21 mouse cellular contexts compared by ENCODE assay signal in the genomic region with DNA sequence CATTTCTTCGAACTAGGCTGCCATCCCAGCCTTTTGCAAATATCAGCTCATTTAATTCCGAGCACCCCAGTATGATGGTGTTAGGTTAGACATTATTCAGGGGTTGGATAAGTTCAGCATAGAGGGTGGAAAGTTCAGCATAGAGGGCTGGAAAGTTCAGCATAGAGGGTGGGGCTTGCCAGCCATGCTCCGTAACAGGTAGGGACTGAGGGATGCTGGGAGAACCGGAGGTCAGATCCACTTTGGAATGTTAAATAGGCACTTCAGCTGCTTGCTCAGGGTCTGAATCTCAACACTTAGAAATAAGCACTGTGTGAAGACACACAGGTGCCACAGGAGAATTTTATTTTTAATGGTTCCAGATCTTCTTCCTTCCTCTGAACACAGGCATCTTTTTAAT.
DNase-seq lines count a peak whose midpoint lies in the region; ATAC-seq and TF ChIP-seq lines count a peak whose summit lies in the region.
"Had no signal": no experiment of that assay in that cellular context is flagged by ENCODE, and none has a peak within 500 bp of the region (broad histone marks: within the 10 kb centered on the region; RNA-seq: fewer than 3 reads in every experiment).

No protein-coding gene starts in this region.

- no peaks in the 10 kb centered on the region for H3K27me3 ChIP-seq in kidney, embryonic 16.5 days (ENCODE audit: insufficient read depth, low read length)
- H3K27me3 ChIP-seq in megakaryocyte, embryonic 14.5 days (replicated peaks): no peaks in the 10 kb centered on the region
- no peaks in the 10 kb centered on the region for H3K27me3 ChIP-seq in ES-Bruce4 (ENCODE audit: control insufficient read depth, insufficient read depth, low read length, poor library complexity, severe bottlenecking)
- H3K27me3 ChIP-seq: embryonic facial prominence, embryonic 15.5 days; heart, embryonic 12.5 days had no signal

- no peak overlapping the region for H3K4me2 ChIP-seq in kidney, embryonic 16.5 days (replicated peaks; ENCODE audit: low read depth, low read length)
- H3K4me2 ChIP-seq: embryonic facial prominence, embryonic 15.5 days; heart, embryonic 12.5 days; hindbrain, embryonic 14.5 days had no signal

- no peak for TF ChIP-seq CTCF in ES-Bruce4 (IDR thresholded peaks at IDR 0.05; ENCODE audit: low read depth, low read length)

- H3K4me1 ChIP-seq in kidney, embryonic 16.5 days (ENCODE audit: insufficient read depth, low read length): peaks cover 23% of the 10 kb centered on the region
- peaks cover 87% of the 10 kb centered on the region for H3K4me1 ChIP-seq in megakaryocyte, embryonic 14.5 days
- H3K4me1 ChIP-seq in ES-Bruce4 (ENCODE audit: control insufficient read depth, insufficient read depth, low read length): peaks cover 13% of the 10 kb centered on the region

- DNase-seq in kidney, adult 9 months: peak; percentile 51
- DNase-seq in R1 (ENCODE audit: low read depth, low spot score): peak; percentile 90
- no peak for DNase-seq in ovary, postnatal 14 days (ENCODE audit: low spot score)
- DNase-seq in right cerebral cortex, postnatal 14 days: no peak
- DNase-seq: adrenal gland, adult 8-10 months; adrenal gland, postnatal 36 days; cerebellum, adult 2 months; cerebellum, postnatal 14 days; embryo, embryonic 11 days; gastrocnemius, adult 2 months; gastrocnemius, postnatal 25 days had no signal

- no peaks in the 10 kb centered on the region for H3K36me3 ChIP-seq in kidney, embryonic 16.5 days (ENCODE audit: insufficient read depth, low read length)
- H3K36me3 ChIP-seq in megakaryocyte, embryonic 14.5 days (replicated peaks; ENCODE audit: low read length): peaks cover 81% of the 10 kb centered on the region
- H3K36me3 ChIP-seq in ES-Bruce4 (ENCODE audit: control insufficient read depth, insufficient read depth, low read length, poor library complexity, severe bottlenecking): no peaks in the 10 kb centered on the region
- H3K36me3 ChIP-seq: embryonic facial prominence, embryonic 15.5 days; forebrain, embryonic 10.5 days; heart, embryonic 12.5 days; hindbrain, embryonic 10.5 days had no signal

- H3K27ac ChIP-seq in kidney, embryonic 16.5 days (ENCODE audit: low read length): no peak overlapping the region
- peak overlapping the region; percentile 93 for H3K27ac ChIP-seq in ES-Bruce4 (ENCODE audit: insufficient read depth, low read length)
- H3K27ac ChIP-seq: embryonic facial prominence, embryonic 15.5 days; gastrocnemius, adult 2 months had no signal

- whole genome bisulfite sequencing in kidney, embryonic 16.5 days: 70% methylated on average over 4 of the region's 4 CpGs

- no peaks in the 10 kb centered on the region for H3K9me3 ChIP-seq in kidney, embryonic 16.5 days (ENCODE audit: low read length)
- H3K9me3 ChIP-seq in megakaryocyte, embryonic 14.5 days: no peaks in the 10 kb centered on the region
- no peaks in the 10 kb centered on the region for H3K9me3 ChIP-seq in ES-Bruce4 (replicated peaks; ENCODE audit: control insufficient read depth, insufficient read depth, low read length, poor library complexity, severe bottlenecking)
- H3K9me3 ChIP-seq: embryonic facial prominence, embryonic 15.5 days; forebrain, embryonic 10.5 days; heart, embryonic 12.5 days; hindbrain, embryonic 10.5 days had no signal

- no peak overlapping the region for H3K9ac ChIP-seq in kidney, embryonic 16.5 days (replicated peaks; ENCODE audit: low read length)
- H3K9ac ChIP-seq in ES-Bruce4 (ENCODE audit: low read depth, poor library complexity, severe bottlenecking): no peak overlapping the region
- H3K9ac ChIP-seq: embryonic facial prominence, embryonic 15.5 days; heart, embryonic 12.5 days; hindbrain, embryonic 14.5 days had no signal

- ATAC-seq in kidney, embryonic 16.5 days (ENCODE audit: low FRiP score, low TSS enrichment): no peak
- no peak for ATAC-seq in megakaryocyte, adult 5-6 weeks (ENCODE audit: poor library complexity, severe bottlenecking)

- no peak overlapping the region for H3K4me3 ChIP-seq in kidney, embryonic 16.5 days (ENCODE audit: low read length)
- H3K4me3 ChIP-seq in megakaryocyte, embryonic 14.5 days (replicated peaks): peak overlapping the region; percentile 28
- H3K4me3 ChIP-seq in ES-Bruce4 (ENCODE audit: low read depth, low read length): no peak overlapping the region
- H3K4me3 ChIP-seq: embryonic facial prominence, embryonic 15.5 days; erythroblast, embryonic 14.5 days; forebrain, embryonic 10.5 days; gastrocnemius, adult 2 months; heart, embryonic 12.5 days; hindbrain, embryonic 10.5 days had no signal

- TF ChIP-seq EP300 in ES-Bruce4 (IDR thresholded peaks at IDR 0.05; ENCODE audit: insufficient read depth, low read depth, low read length): peak; percentile 92

- TF ChIP-seq POLR2A in ES-Bruce4 (IDR thresholded peaks at IDR 0.05; ENCODE audit: insufficient read depth, low read length): no peak

Comparison
In these comparisons a context has a peak if more than half of its experiments do, and no peak if none do; other contexts are left out.
1. DNase-seq: peak in kidney, adult 9 months (single experiment) and R1 (single experiment); none in ovary, postnatal 14 days (single experiment) and right cerebral cortex, postnatal 14 days (single experiment).